Mouse (Mus musculus) lung, postnatal 25 days (tissue): ENCODE results near the gene Spdef.

ENCODE experiments used
- DNase-seq: peaks from one replicate; pipeline ENCODE4 v3.0.0; 2022; ENCODE audit warnings: low spot score

The Spdef gene

GRCm38 (mm10) chr17:27677756-27678155 lies 51.0 kb downstream of the Spdef start:
- no peak for DNase-seq

- no peak for DNase-seq
Observed at GRCm38 (mm10) chr17:27676270-27676669, 52.5 kb downstream of the Spdef start.

- DNase-seq = no peak
Observed at GRCm38 (mm10) chr17:27675453-27675852, 53.3 kb downstream of the Spdef start.

- DNase-seq = no peak
Observed at GRCm38 (mm10) chr17:27673945-27674344, 54.8 kb downstream of the Spdef start.

GRCm38 (mm10) chr17:27671720-27672119 lies 57.0 kb downstream of the Spdef start:
- no peak for DNase-seq
